Mouse (Mus musculus) heart, embryonic 16.5 days (tissue): Measurements from ENCODE around the gene Prkn. TPM values are rescaled to one million over a fixed set of nuclear protein-coding genes. Genes with fewer than 3 reads are reported as not detected.

Source experiments
- ATAC-seq: fragments of 200-750 bp; cut with Nextera tagmentation; replicated peaks from 2 replicates; pipeline ENCODE4 v1.8.0; 2017; ENCODE audit warnings: moderate number of reproducible peaks; ENCODE audit not compliant: insufficient read depth, low FRiP score; ENCODE audit errors: extremely low read depth
- H3K27ac ChIP-seq: fragments of 300-500 bp; sonication (generic); 2 replicates; pipeline ENCODE4 v1.5.1; 2014; ENCODE audit warnings: mild to moderate bottlenecking, low read length, control low read depth, moderate library complexity
- H3K27me3 ChIP-seq: fragments of 300-500 bp; sonication (generic); 2 replicates; pipeline ENCODE4 v1.6.1; 2014; ENCODE audit warnings: low read length, mixed read lengths; ENCODE audit not compliant: control insufficient read depth, insufficient read depth
- H3K36me3 ChIP-seq: fragments of 300-500 bp; sonication (generic); 2 replicates; pipeline ENCODE4 v1.6.1; 2014; ENCODE audit not compliant: control insufficient read depth, insufficient read depth
- H3K4me1 ChIP-seq: fragments of 300-500 bp; sonication (generic); 2 replicates; pipeline ENCODE4 v1.6.1; 2014; ENCODE audit warnings: low read length, mixed read lengths; ENCODE audit not compliant: control insufficient read depth, insufficient read depth
- H3K4me2 ChIP-seq: fragments of 300-500 bp; sonication (generic); 2 replicates; pipeline ENCODE4 v1.6.1; 2014; ENCODE audit warnings: low read depth, mild to moderate bottlenecking, control low read depth, low read length
- H3K4me3 ChIP-seq: fragments of 300-500 bp; sonication (generic); 2 replicates; pipeline ENCODE4 v1.5.1; 2014; ENCODE audit warnings: mild to moderate bottlenecking, control low read depth, low read length
- H3K9ac ChIP-seq: fragments of 300-500 bp; sonication (generic); 2 replicates; pipeline ENCODE4 v1.6.1; 2014; ENCODE audit warnings: low read length, control low read depth
- H3K9me3 ChIP-seq: fragments of 300-500 bp; sonication (generic); replicated peaks from 2 replicates; pipeline ENCODE4 v1.6.1; 2016; ENCODE audit warnings: low read length; ENCODE audit not compliant: control insufficient read depth
- WGBS: fragments of 180-500 bp; shearing (Covaris S2); extraction: QIAGEN DNeasy Blood & Tissue Kit; methylation state at CpG from one replicate; pipeline ENCODE4 v1.1.7; 2014; 5-methylcytosine and 5-hydroxymethylcytosine counted together
- polyA plus RNA-seq: library from polyadenylated mRNA; unstranded; fragments of >200 nt; fragmentation: Nextera tagmentation; extraction: Ambion mirVana; gene quantifications from 2 replicates; pipeline ENCODE4 v1.2.1, GENCODE M21; 2015

The Prkn gene
- polyA plus RNA-seq, 1 experiment from 2014 or later = 2.4 TPM

GRCm38 (mm10) chr17:11550562-11550961 is 710.4 kb downstream of the Prkn start:
- H3K27me3 ChIP-seq = no peaks in the 10 kb centered on the region
- no peak overlapping the region for H3K9ac ChIP-seq
- no peak overlapping the region for H3K4me3 ChIP-seq
- H3K36me3 ChIP-seq = no peaks in the 10 kb centered on the region
- H3K27ac ChIP-seq = no peak overlapping the region
- H3K4me2 ChIP-seq = no peak overlapping the region
- no peaks in the 10 kb centered on the region for H3K9me3 ChIP-seq
- no peaks in the 10 kb centered on the region for H3K4me1 ChIP-seq
- WGBS = 64% methylated on average over 5 of the region's 5 CpGs
- no peak for ATAC-seq

GRCm38 (mm10) chr17:11565681-11566080 is 725.5 kb downstream of the Prkn start:
- Histone ChIP-seq H3K9me3 (no peaks in the 10 kb centered on the region), H3K4me2 (no peak overlapping the region), H3K9ac (no peak overlapping the region), H3K4me3 (no peak overlapping the region), H3K27ac (no peak overlapping the region), H3K27me3 (no peaks in the 10 kb centered on the region), H3K36me3 (no peaks in the 10 kb centered on the region), H3K4me1 (no peaks in the 10 kb centered on the region)
- ATAC-seq = no peak
- 66% methylated on average over 6 of the region's 6 CpGs for WGBS

GRCm38 (mm10) chr17:11570392-11570791 is 730.2 kb downstream of the Prkn start:
- H3K27ac ChIP-seq = no peak overlapping the region
- H3K9me3 ChIP-seq = no peaks in the 10 kb centered on the region
- H3K4me1 ChIP-seq = no peaks in the 10 kb centered on the region
- H3K4me2 ChIP-seq = no peak overlapping the region
- H3K4me3 ChIP-seq = no peak overlapping the region
- H3K9ac ChIP-seq = no peak overlapping the region
- no peaks in the 10 kb centered on the region for H3K27me3 ChIP-seq
- WGBS = 69% methylated on average over 8 of the region's 8 CpGs
- H3K36me3 ChIP-seq = no peaks in the 10 kb centered on the region
- ATAC-seq = no peak

GRCm38 (mm10) chr17:11573666-11574065 is 733.5 kb downstream of the Prkn start:
- no peak overlapping the region for H3K4me3 ChIP-seq
- WGBS = 87% methylated on average over 9 of the region's 9 CpGs
- H3K4me1 ChIP-seq = no peaks in the 10 kb centered on the region
- no peak overlapping the region for H3K4me2 ChIP-seq
- no peak for ATAC-seq
- H3K9me3 ChIP-seq = no peaks in the 10 kb centered on the region
- no peaks in the 10 kb centered on the region for H3K27me3 ChIP-seq
- H3K36me3 ChIP-seq = no peaks in the 10 kb centered on the region
- H3K27ac ChIP-seq = no peak overlapping the region
- H3K9ac ChIP-seq = no peak overlapping the region

GRCm38 (mm10) chr17:11585491-11585890 is 745.3 kb downstream of the Prkn start:
- H3K36me3 ChIP-seq = no peaks in the 10 kb centered on the region
- no peak overlapping the region for H3K9ac ChIP-seq
- WGBS = 86% methylated on average over 4 of the region's 4 CpGs
- H3K4me3 ChIP-seq = no peak overlapping the region
- H3K9me3 ChIP-seq = no peaks in the 10 kb centered on the region
- no peaks in the 10 kb centered on the region for H3K27me3 ChIP-seq
- H3K27ac ChIP-seq = no peak overlapping the region
- H3K4me2 ChIP-seq = no peak overlapping the region
- H3K4me1 ChIP-seq = no peaks in the 10 kb centered on the region
- no peak for ATAC-seq

- 81% methylated on average over 5 of the region's 5 CpGs for WGBS
- peaks cover 5% of the 10 kb centered on the region; the same call in 1 of the 2 replicates for H3K27me3 ChIP-seq
- no peaks in the 10 kb centered on the region for H3K36me3 ChIP-seq
- H3K4me3 ChIP-seq = no peak overlapping the region
- H3K4me2 ChIP-seq = no peak overlapping the region
- ATAC-seq = no peak
- H3K9me3 ChIP-seq = peaks cover 2% of the 10 kb centered on the region; the same call in 1 of the 2 replicates
- H3K9ac ChIP-seq = no peak overlapping the region
- H3K27ac ChIP-seq = no peak overlapping the region
- no peaks in the 10 kb centered on the region for H3K4me1 ChIP-seq
These were observed 767.7 kb downstream of the Prkn start for GRCm38 (mm10) chr17:11607931-11608330.

- Histone ChIP-seq H3K4me2 (no peak overlapping the region), H3K36me3 (no peaks in the 10 kb centered on the region)
These were observed 771.3 kb downstream of the Prkn start for GRCm38 (mm10) chr17:11611459-11611858.

GRCm38 (mm10) chr17:11612801-11613531 is 772.8 kb downstream of the Prkn start:
- no peaks in the 10 kb centered on the region for H3K9me3 ChIP-seq
- no peak for ATAC-seq
- H3K9ac ChIP-seq = no peak overlapping the region
- no peak overlapping the region for H3K27ac ChIP-seq
- no peaks in the 10 kb centered on the region for H3K4me1 ChIP-seq
- no peak overlapping the region for H3K4me3 ChIP-seq
- WGBS = 48% methylated on average over 21 of the region's 21 CpGs
- H3K27me3 ChIP-seq = peaks cover 5% of the 10 kb centered on the region; the same call in 1 of the 2 replicates
- no peak overlapping the region for H3K4me2 ChIP-seq
- H3K36me3 ChIP-seq = no peaks in the 10 kb centered on the region

More at GRCm38 (mm10) chr17:11611459-11611858, 771.3 kb downstream of the Prkn start:
- Histone ChIP-seq H3K27ac (no peak overlapping the region), H3K27me3 (peaks cover 5% of the 10 kb centered on the region; the same call in 1 of the 2 replicates), H3K4me1 (no peaks in the 10 kb centered on the region), H3K9ac (no peak overlapping the region), H3K9me3 (no peaks in the 10 kb centered on the region), H3K4me3 (no peak overlapping the region)
- 18% methylated on average over 7 of the region's 7 CpGs for WGBS
- ATAC-seq = no peak

- WGBS = 70% methylated on average over 2 of the region's 2 CpGs
- Histone ChIP-seq H3K4me2 (no peak overlapping the region), H3K9me3 (no peaks in the 10 kb centered on the region), H3K9ac (no peak overlapping the region), H3K36me3 (no peaks in the 10 kb centered on the region), H3K4me3 (no peak overlapping the region), H3K27me3 (no peaks in the 10 kb centered on the region), H3K27ac (no peak overlapping the region), H3K4me1 (no peaks in the 10 kb centered on the region)
- ATAC-seq = no peak
These were observed 777.4 kb downstream of the Prkn start for GRCm38 (mm10) chr17:11617552-11617951.
